26 mouse cellular contexts compared by ENCODE assay signal in the genomic region with DNA sequence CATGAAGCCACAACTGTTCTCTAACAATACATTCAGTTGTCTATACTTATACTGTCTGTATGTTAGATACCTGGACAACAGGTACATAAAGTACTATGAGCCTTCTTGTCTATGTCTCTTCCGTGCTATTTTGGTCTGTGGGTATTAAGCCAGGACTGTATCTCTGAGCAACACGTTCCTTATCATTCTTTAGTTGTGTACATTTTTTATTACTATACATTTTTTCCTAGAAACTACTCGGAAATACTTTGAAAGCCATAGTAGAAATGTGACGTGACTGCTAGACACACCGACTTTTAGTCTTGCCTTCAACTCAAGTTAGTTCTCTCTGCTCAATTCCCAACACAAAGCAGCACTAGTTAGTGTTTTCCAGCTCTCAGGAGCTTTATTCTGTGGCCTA. TPM values are rescaled to one million over a fixed set of nuclear protein-coding genes. Genes with fewer than 3 reads are reported as not detected.
DNase-seq lines count a peak whose midpoint lies in the region; ATAC-seq and TF ChIP-seq lines count a peak whose summit lies in the region.
"Had no signal": no experiment of that assay in that cellular context is flagged by ENCODE, and none has a peak within 500 bp of the region (broad histone marks: within the 10 kb centered on the region; RNA-seq: fewer than 3 reads in every experiment).

No protein-coding gene starts in this region.

- no peaks in the 10 kb centered on the region for H3K9me3 ChIP-seq in liver, embryonic 11.5 days (ENCODE audit: control insufficient read depth, low read length)
- H3K9me3 ChIP-seq in liver, embryonic 14.5 days (ENCODE audit: control insufficient read depth, low read length): no peaks in the 10 kb centered on the region
- no peaks in the 10 kb centered on the region for H3K9me3 ChIP-seq in kidney, embryonic 14.5 days (ENCODE audit: control insufficient read depth, low read length)
- no peaks in the 10 kb centered on the region for H3K9me3 ChIP-seq in heart, embryonic 12.5 days (replicated peaks)
- H3K9me3 ChIP-seq: embryonic facial prominence, embryonic 12.5 days; forebrain, embryonic 13.5 days; heart, embryonic 13.5 days; hindbrain, embryonic 13.5 days had no signal

- H3K9ac ChIP-seq in liver, embryonic 11.5 days (ENCODE audit: low read depth, low read length): no peak overlapping the region
- H3K9ac ChIP-seq in liver, embryonic 14.5 days (replicated peaks): no peak overlapping the region
- H3K9ac ChIP-seq in kidney, embryonic 14.5 days (ENCODE audit: low read depth, low read length): no peak overlapping the region
- H3K9ac ChIP-seq in heart, embryonic 12.5 days: no peak overlapping the region
- H3K9ac ChIP-seq: embryonic facial prominence, embryonic 12.5 days; forebrain, embryonic 13.5 days; forebrain, postnatal 0 days; heart, embryonic 13.5 days; hindbrain, embryonic 13.5 days had no signal

- H3K27me3 ChIP-seq in liver, embryonic 11.5 days (replicated peaks; ENCODE audit: control insufficient read depth, insufficient read depth, low read length): peaks cover 8% of the 10 kb centered on the region
- H3K27me3 ChIP-seq in liver, embryonic 14.5 days (ENCODE audit: control insufficient read depth, insufficient read depth, low read length): no peaks in the 10 kb centered on the region
- no peaks in the 10 kb centered on the region; the same call in 1 of the 2 replicates for H3K27me3 ChIP-seq in kidney, embryonic 14.5 days (ENCODE audit: control insufficient read depth, insufficient read depth, low read length)
- H3K27me3 ChIP-seq in heart, embryonic 12.5 days (replicated peaks): peaks cover 4% of the 10 kb centered on the region; the same call in 1 of the 2 replicates

- H3K4me3 ChIP-seq in liver, embryonic 11.5 days (ENCODE audit: low read depth, low read length): no peak overlapping the region
- no peak overlapping the region for H3K4me3 ChIP-seq in liver, embryonic 14.5 days (ENCODE audit: insufficient read depth in 1 of 2, low read depth in 2 of 2, low read length in 2 of 2)
- no peak overlapping the region for H3K4me3 ChIP-seq in kidney, embryonic 14.5 days (ENCODE audit: low read length)
- H3K4me3 ChIP-seq in heart, embryonic 12.5 days: no peak overlapping the region
- H3K4me3 ChIP-seq: embryonic facial prominence, embryonic 12.5 days; forebrain, embryonic 13.5 days; gastrocnemius, adult 2 months; heart, embryonic 13.5 days; hindbrain, embryonic 13.5 days had no signal

- no peak for TF ChIP-seq CTCF in liver, embryonic 14.5 days (IDR thresholded peaks at IDR 0.05; ENCODE audit: low read depth)

- H3K27ac ChIP-seq in liver, embryonic 11.5 days (ENCODE audit: low read depth, low read length): no peak overlapping the region
- peak overlapping the region; percentile 34; the same call in 1 of the 2 replicates for H3K27ac ChIP-seq in liver, embryonic 14.5 days
- H3K27ac ChIP-seq in kidney, embryonic 14.5 days (ENCODE audit: low read depth, low read length): no peak overlapping the region
- H3K27ac ChIP-seq in heart, embryonic 12.5 days (ENCODE audit: poor library complexity, severe bottlenecking): no peak overlapping the region
- H3K27ac ChIP-seq: embryonic facial prominence, embryonic 12.5 days; forebrain, embryonic 13.5 days; gastrocnemius, adult 2 months; heart, embryonic 13.5 days; hindbrain, embryonic 13.5 days; hindbrain, postnatal 0 days had no signal

- no peak overlapping the region for H3K4me2 ChIP-seq in liver, embryonic 11.5 days
- H3K4me2 ChIP-seq in liver, embryonic 14.5 days (ENCODE audit: low read depth): peak overlapping the region; percentile 38
- no peak overlapping the region for H3K4me2 ChIP-seq in kidney, embryonic 14.5 days (replicated peaks; ENCODE audit: low read depth, low read length)
- H3K4me2 ChIP-seq in heart, embryonic 12.5 days: no peak overlapping the region
- H3K4me2 ChIP-seq: embryonic facial prominence, embryonic 12.5 days; forebrain, embryonic 13.5 days; heart, embryonic 13.5 days; hindbrain, embryonic 13.5 days had no signal

- no peaks in the 10 kb centered on the region; the same call in 1 of the 2 replicates for H3K4me1 ChIP-seq in liver, embryonic 11.5 days (replicated peaks; ENCODE audit: control insufficient read depth, insufficient read depth, low read length)
- H3K4me1 ChIP-seq in liver, embryonic 14.5 days (replicated peaks; ENCODE audit: control insufficient read depth in 2 of 2, insufficient read depth in 2 of 2, low read length in 1 of 2): peaks cover 2 to 37% of the 10 kb centered on the region in 2 experiments
- no peaks in the 10 kb centered on the region for H3K4me1 ChIP-seq in kidney, embryonic 14.5 days (ENCODE audit: control insufficient read depth, insufficient read depth, low read length)
- H3K4me1 ChIP-seq in heart, embryonic 12.5 days (replicated peaks): peaks cover 6% of the 10 kb centered on the region; the same call in 1 of the 2 replicates
- H3K4me1 ChIP-seq: embryonic facial prominence, embryonic 12.5 days; forebrain, embryonic 13.5 days; hindbrain, embryonic 13.5 days had no signal

- ATAC-seq in liver, embryonic 11.5 days (replicated peaks; ENCODE audit: low FRiP score): peak; percentile 75
- ATAC-seq in erythroblast, adult 5-6 weeks (replicated peaks; ENCODE audit: low FRiP score, poor library complexity, severe bottlenecking): peak; percentile 36
- ATAC-seq in liver, embryonic 14.5 days (ENCODE audit: insufficient read depth): peak; percentile 68
- ATAC-seq in megakaryocyte progenitor cell, adult 5-6 weeks (replicated peaks; ENCODE audit: poor library complexity): peak; percentile 36
- no peak for ATAC-seq in kidney, embryonic 14.5 days (ENCODE audit: low FRiP score, low TSS enrichment)
- ATAC-seq in heart, embryonic 12.5 days (ENCODE audit: insufficient number of reproducible peaks, low FRiP score): no peak
- ATAC-seq: CD4-positive, CD25-positive, alpha-beta regulatory T cell, adult 4 months; forebrain, embryonic 13.5 days; forebrain, postnatal 0 days; hindbrain, postnatal 0 days had no signal

- DNase-seq in liver, embryonic 11.5 days (ENCODE audit: low spot score): no peak
- DNase-seq in liver: no peak
- DNase-seq in liver, embryonic 14.5 days (ENCODE audit: low read depth in 3 of 3, low spot score in 3 of 3): peak in 2 of 3 experiments; percentile 12 to 63
- DNase-seq in embryo, embryonic 9.5 days (ENCODE audit: extremely low spot score): no peak
- DNase-seq: adrenal gland, adult 2 months; adrenal gland, postnatal 25 days; B cell, adult 2 months; cerebellum, adult 2 months; cerebellum, postnatal 10 days; forebrain, postnatal 0 days; gastrocnemius, adult 2 months; gastrocnemius, postnatal 25 days had no signal

- WGBS in liver, embryonic 11.5 days: 54% methylated on average over 5 of the region's 5 CpGs
- WGBS in liver, embryonic 14.5 days (ENCODE audit: insufficient replicate concordance): 31% methylated on average over 5 of the region's 5 CpGs
- WGBS in kidney, embryonic 14.5 days: 92% methylated on average over 5 of the region's 5 CpGs
- 77% methylated on average over 5 of the region's 5 CpGs for WGBS in heart, embryonic 12.5 days

- no peaks in the 10 kb centered on the region for H3K36me3 ChIP-seq in liver, embryonic 11.5 days (ENCODE audit: control insufficient read depth, insufficient read depth, low read length)
- H3K36me3 ChIP-seq in liver, embryonic 14.5 days (replicated peaks; ENCODE audit: control insufficient read depth, insufficient read depth, low read depth): no peaks in the 10 kb centered on the region
- H3K36me3 ChIP-seq in kidney, embryonic 14.5 days (ENCODE audit: control insufficient read depth, insufficient read depth, low read length): no peaks in the 10 kb centered on the region
- H3K36me3 ChIP-seq in heart, embryonic 12.5 days: no peaks in the 10 kb centered on the region
- H3K36me3 ChIP-seq: embryonic facial prominence, embryonic 12.5 days; heart, embryonic 13.5 days; hindbrain, embryonic 13.5 days had no signal

- TF ChIP-seq EP300 in liver, embryonic 14.5 days (IDR thresholded peaks at IDR 0.05; ENCODE audit: low read depth): peak; percentile 52; the same call in 1 of the 2 replicates

RNA-seq across cellular contexts. Expression of a gene that starts 4.8 kb away (rescaled TPM):
- polyA plus RNA-seq in liver, embryonic 11.5 days (2014; fragmentation: Nextera tagmentation; extraction: Ambion mirVana): 1.1 and 1.7 TPM in 2 replicates
- not detected in 2 replicates for total RNA-seq in erythroblast, adult 5-6 weeks (2015; ENCODE audit: low replicate concordance)
- total RNA-seq in erythroblast, adult 5-6 weeks (2017; ENCODE audit: low replicate concordance): not detected in 2 replicates
- polyA plus RNA-seq in liver, embryonic 14.5 days (2012; rRNA removed): 0.09 and 0.16 TPM in 2 replicates
- polyA plus RNA-seq in liver, embryonic 14.5 days (2014; fragmentation: Nextera tagmentation; extraction: Ambion mirVana): 0.46 and 0.90 TPM in 2 replicates
- total RNA-seq in megakaryocyte progenitor cell, adult 5-6 weeks (2015): not detected in 2 replicates
- total RNA-seq in megakaryocyte progenitor cell, adult 5-6 weeks (2017): not detected in 2 replicates
- 29.7 and 31.0 TPM in 2 replicates for polyA plus RNA-seq in kidney, embryonic 14.5 days (2014; fragmentation: Nextera tagmentation; extraction: Ambion mirVana)
- not detected in 2 replicates for polyA plus RNA-seq in heart, embryonic 12.5 days (2016; fragmentation: Nextera tagmentation; extraction: Ambion mirVana)
- total RNA-seq: adrenal gland, postnatal 25 days; forebrain, postnatal 0 days; gastrocnemius, adult 2 months; gastrocnemius, postnatal 25 days; granulocyte monocyte progenitor cell, adult 5-6 weeks; heart, adult 8-10 months; hematopoietic stem cell, adult 5-6 weeks; hindbrain, postnatal 0 days had no signal
- polyA plus RNA-seq: adrenal gland, adult 2 months; CD4-positive, CD25-positive, alpha-beta regulatory T cell, adult 4 months; heart, postnatal 0 days; hindbrain, postnatal 0 days had no signal

RNA-seq across cellular contexts. Expression of a gene that starts 17.1 kb away (rescaled TPM):
- polyA plus RNA-seq in liver, embryonic 11.5 days (2014; fragmentation: Nextera tagmentation; extraction: Ambion mirVana): 24.0 and 29.4 TPM in 2 replicates
- 10.4 and 15.9 TPM in 2 replicates for total RNA-seq in erythroblast, adult 5-6 weeks (2015; ENCODE audit: low replicate concordance)
- 5.1 and 9.3 TPM in 2 replicates for total RNA-seq in erythroblast, adult 5-6 weeks (2017; ENCODE audit: low replicate concordance)
- polyA plus RNA-seq in liver, embryonic 14.5 days (2012; rRNA removed): 9.7 and 11.7 TPM in 2 replicates
- polyA plus RNA-seq in liver, embryonic 14.5 days (2014; fragmentation: Nextera tagmentation; extraction: Ambion mirVana): 15.0 and 15.5 TPM in 2 replicates
- total RNA-seq in megakaryocyte progenitor cell, adult 5-6 weeks (2015): 15.1 and 16.3 TPM in 2 replicates
- 15.4 and 21.6 TPM in 2 replicates for total RNA-seq in megakaryocyte progenitor cell, adult 5-6 weeks (2017)
- 35.9 and 36.7 TPM in 2 replicates for polyA plus RNA-seq in kidney, embryonic 14.5 days (2014; fragmentation: Nextera tagmentation; extraction: Ambion mirVana)
- 24.2 and 26.2 TPM in 2 replicates for polyA plus RNA-seq in heart, embryonic 12.5 days (2016; fragmentation: Nextera tagmentation; extraction: Ambion mirVana)

RNA-seq across cellular contexts. Expression of a gene that starts 45.7 kb away (rescaled TPM):
- polyA plus RNA-seq in liver, embryonic 11.5 days (2014; fragmentation: Nextera tagmentation; extraction: Ambion mirVana): not detected in 2 replicates
- 1.0 TPM in 1 of 2 replicates, not detected in the other for total RNA-seq in erythroblast, adult 5-6 weeks (2015; ENCODE audit: low replicate concordance)
- total RNA-seq in erythroblast, adult 5-6 weeks (2017; ENCODE audit: low replicate concordance): 0.43 TPM in 1 of 2 replicates, not detected in the other
- polyA plus RNA-seq in liver, embryonic 14.5 days (2012; rRNA removed): 0.01 TPM in 1 of 2 replicates, not detected in the other
- not detected in 2 replicates for polyA plus RNA-seq in liver, embryonic 14.5 days (2014; fragmentation: Nextera tagmentation; extraction: Ambion mirVana)
- not detected in 2 replicates for total RNA-seq in megakaryocyte progenitor cell, adult 5-6 weeks (2015)
- total RNA-seq in megakaryocyte progenitor cell, adult 5-6 weeks (2017): not detected in 2 replicates
- polyA plus RNA-seq in kidney, embryonic 14.5 days (2014; fragmentation: Nextera tagmentation; extraction: Ambion mirVana): 46.4 and 53.1 TPM in 2 replicates
- 0.17 and 0.18 TPM in 2 replicates for polyA plus RNA-seq in heart, embryonic 12.5 days (2016; fragmentation: Nextera tagmentation; extraction: Ambion mirVana)
- total RNA-seq: granulocyte monocyte progenitor cell, adult 5-6 weeks; hematopoietic stem cell, adult 5-6 weeks had no signal
- polyA plus RNA-seq: CD4-positive, CD25-positive, alpha-beta regulatory T cell, adult 4 months had no signal

Comparison
In these comparisons a context has a peak if more than half of its experiments do, and no peak if none do; other contexts are left out.
1. DNase-seq: peak in liver, embryonic 14.5 days (2 of 3); none in liver, embryonic 11.5 days (single experiment), liver (single experiment) and embryo, embryonic 9.5 days (single experiment).
2. ATAC-seq: peak in liver, embryonic 11.5 days (single experiment), erythroblast, adult 5-6 weeks (single experiment), liver, embryonic 14.5 days (single experiment) and megakaryocyte progenitor cell, adult 5-6 weeks (single experiment); none in kidney, embryonic 14.5 days (single experiment) and heart, embryonic 12.5 days (single experiment).
3. RNA of a gene that starts 4.8 kb away (polyA plus RNA-seq): 29.7 to 31.0 TPM in kidney, embryonic 14.5 days; 1.1 to 1.7 TPM in liver, embryonic 11.5 days, 0.09 to 0.90 TPM in liver, embryonic 14.5 days and not detected in heart, embryonic 12.5 days; every median in the first group is over 10 times any median in the second.
4. RNA of a gene that starts 45.7 kb away (polyA plus RNA-seq): 46.4 to 53.1 TPM in kidney, embryonic 14.5 days; 0.17 to 0.18 TPM in heart, embryonic 12.5 days, 0.01 TPM in liver, embryonic 14.5 days and not detected in liver, embryonic 11.5 days; every median in the first group is over 10 times any median in the second.